Mouse (Mus musculus): Measurements from ENCODE around the gene Prl.
"Not testable (repeated sequence)": the region's sequence is repeated elsewhere in the genome, so short reads cannot be mapped to it uniquely, and the experiment has no call there.

Gene Prl

GRCm38 (mm10) chr13:27057270-27057669 lies at the start of gene Prl:
TSS of gene Prl (plus strand) at chr13:27057570.
- no peak for DNase-seq (ENCODE audit: low read depth, low spot score)

- no peak for DNase-seq (ENCODE audit: low read depth, low spot score)
Observed at GRCm38 (mm10) chr13:27026614-27027013, 30.8 kb upstream of the Prl start.

- no peak for DNase-seq (ENCODE audit: low read depth, low spot score)
Observed at GRCm38 (mm10) chr13:27027376-27027775, 30.0 kb upstream of the Prl start.

- no peak for DNase-seq (ENCODE audit: low read depth, low spot score)
Observed at GRCm38 (mm10) chr13:27028501-27029240, 28.7 kb upstream of the Prl start.

- DNase-seq (ENCODE audit: low read depth, low spot score) = no peak
Observed at GRCm38 (mm10) chr13:27031101-27031852, 26.1 kb upstream of the Prl start.

- DNase-seq (ENCODE audit: low read depth, low spot score) = no peak
Observed at GRCm38 (mm10) chr13:27031853-27032240, 25.5 kb upstream of the Prl start.

GRCm38 (mm10) chr13:27032998-27033397 lies 24.4 kb upstream of the Prl start:
- no peak for DNase-seq (ENCODE audit: low read depth, low spot score)

GRCm38 (mm10) chr13:27042185-27042584 lies 15.2 kb upstream of the Prl start:
- no peak for DNase-seq (ENCODE audit: low read depth, low spot score)

- DNase-seq (ENCODE audit: low read depth, low spot score) = no peak
Observed at GRCm38 (mm10) chr13:27043326-27043725, 14.0 kb upstream of the Prl start.

- DNase-seq (ENCODE audit: low read depth, low spot score) = no peak
Observed at GRCm38 (mm10) chr13:27059177-27059576, 1.8 kb downstream of the Prl start.

- DNase-seq (ENCODE audit: low read depth, low spot score) = not testable (repeated sequence)
Observed at GRCm38 (mm10) chr13:27093890-27094289, 36.5 kb downstream of the Prl start, which contains the start of gene Prl3d1. TSS of gene Prl3d1 (plus strand) at chr13:27094190.

All from CD4-positive, CD25-positive, alpha-beta regulatory T cell, adult 2 months (primary cell).